Mouse (Mus musculus) lung, postnatal 0 days (tissue): ENCODE measurements at regions not wholly inside any gene's neighbourhood (a gene's known extent, or its start where the extent isn't known, plus 50 kb on each side); places are given as distances from the start of the nearest gene placed in this dataset.

Experiments
- CTCF ChIP-seq: IDR thresholded peaks from 2 replicates; pipeline ENCODE4 v1.5.1; 2016; ENCODE audit warnings: antibody characterized with exemption, mild to moderate bottlenecking
- EP300 ChIP-seq: IDR thresholded peaks from 2 replicates; pipeline ENCODE4 v1.6.1; 2016; ENCODE audit warnings: antibody characterized with exemption, mild to moderate bottlenecking, control low read depth

DNA sequence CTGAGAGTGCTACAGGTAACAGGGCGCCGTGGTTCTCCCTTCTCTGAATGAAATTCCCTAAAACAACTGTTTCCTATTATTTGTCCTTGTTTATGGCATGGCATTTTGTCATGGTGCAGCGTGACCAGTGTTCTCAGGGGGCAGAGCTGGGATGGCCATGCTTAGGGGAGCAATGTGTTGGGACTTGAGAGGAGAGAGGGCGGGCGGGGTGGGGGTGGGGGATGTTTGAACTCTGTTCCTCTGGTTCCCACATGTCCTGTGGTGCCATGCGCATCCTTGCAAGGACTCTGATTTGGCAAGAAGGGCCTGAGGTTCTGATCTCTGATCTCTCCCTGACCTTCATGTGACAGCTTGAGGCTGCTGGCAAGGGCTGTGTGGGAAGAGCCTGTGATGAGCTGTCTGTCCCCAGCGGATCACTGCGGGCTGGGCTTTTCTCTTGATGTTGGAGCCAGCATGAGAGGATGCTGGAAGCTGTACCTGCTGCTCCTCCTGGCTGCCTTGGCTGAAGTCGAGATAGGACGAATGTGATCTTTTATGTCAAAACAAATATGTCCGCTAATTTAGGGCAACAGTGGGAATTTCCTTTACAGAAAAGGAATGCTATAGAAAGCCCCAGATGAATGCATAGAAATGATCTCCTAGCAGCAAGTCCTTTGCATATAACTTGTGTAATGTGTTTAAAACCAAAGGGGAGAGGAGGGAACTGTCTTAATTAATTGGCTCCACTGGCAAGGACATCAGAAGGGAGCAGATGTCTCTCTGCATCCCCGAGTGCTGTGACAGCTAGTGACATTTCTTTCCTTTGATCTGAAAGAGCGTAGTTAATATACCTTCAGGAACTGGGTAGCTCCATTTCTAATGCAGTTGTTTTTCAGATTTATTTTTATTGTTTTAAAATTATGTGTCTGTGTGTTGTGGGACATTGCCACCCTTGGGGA, 255.2 kb upstream of the Pde3a start:
- TF ChIP-seq CTCF = no peak
- no peak for TF ChIP-seq EP300
